Mouse (Mus musculus): Measurements from ENCODE around the gene Mef2c. TPM values are rescaled to one million over a fixed set of nuclear protein-coding genes. Genes with fewer than 3 reads are reported as not detected.

Gene Mef2c
- 6.9 TPM for polyA plus RNA-seq (2014; fragmentation: Illumina TruSeq; extraction: RNeasy Lipid Tissue Mini Kit (QIAGEN cat#74804); ENCODE audit: insufficient read depth, low read depth, low replicate concordance)

GRCm38 (mm10) chr13:83503919-83504318 lies at the start of gene Mef2c:
TSS of gene Mef2c (plus strand) at chr13:83504034.

Data from lung, adult 10 weeks (tissue).